Mouse (Mus musculus) ovary, adult 18-20 months (tissue): ENCODE measurements around the gene Plekhg3.

ENCODE experiments used
- DNase-seq: peaks from one replicate; pipeline ENCODE4 v3.0.0; 2022; ENCODE audit warnings: low spot score, mixed read lengths

Plekhg3 gene

GRCm38 (mm10) chr12:76530580-76531139 is at the start of gene Plekhg3:
Gene Plekhg3, plus strand, starts transcription at chr12:76530891.
- no peak for DNase-seq

- DNase-seq: no peak
Observed at GRCm38 (mm10) chr12:76482446-76482845, 48.2 kb upstream of the Plekhg3 start.

- no peak for DNase-seq
Observed at GRCm38 (mm10) chr12:76482948-76483347, 47.7 kb upstream of the Plekhg3 start.

- DNase-seq: no peak
Observed at GRCm38 (mm10) chr12:76484881-76485280, 45.8 kb upstream of the Plekhg3 start.

GRCm38 (mm10) chr12:76485381-76485780 is 45.3 kb upstream of the Plekhg3 start:
- DNase-seq: no peak

- DNase-seq: no peak
Observed at GRCm38 (mm10) chr12:76486943-76487342, 43.7 kb upstream of the Plekhg3 start.

- DNase-seq: no peak
Observed at GRCm38 (mm10) chr12:76490798-76491197, 39.9 kb upstream of the Plekhg3 start.

- no peak for DNase-seq
Observed at GRCm38 (mm10) chr12:76493462-76493861, 37.2 kb upstream of the Plekhg3 start.

GRCm38 (mm10) chr12:76495381-76495780 is 35.3 kb upstream of the Plekhg3 start:
- DNase-seq: no peak

GRCm38 (mm10) chr12:76496324-76496723 is 34.4 kb upstream of the Plekhg3 start:
- no peak for DNase-seq

- DNase-seq: no peak
Observed at GRCm38 (mm10) chr12:76499276-76499675, 31.4 kb upstream of the Plekhg3 start.

- no peak for DNase-seq
Observed at GRCm38 (mm10) chr12:76500055-76500454, 30.6 kb upstream of the Plekhg3 start.

GRCm38 (mm10) chr12:76500896-76501295 is 29.8 kb upstream of the Plekhg3 start:
- DNase-seq: no peak

- DNase-seq: no peak
Observed at GRCm38 (mm10) chr12:76502981-76503380, 27.7 kb upstream of the Plekhg3 start.

- DNase-seq: peak; percentile 55
Observed at GRCm38 (mm10) chr12:76506522-76506921, 24.2 kb upstream of the Plekhg3 start.

- DNase-seq: no peak
Observed at GRCm38 (mm10) chr12:76507791-76508190, 22.9 kb upstream of the Plekhg3 start.

GRCm38 (mm10) chr12:76508909-76509440 is 21.7 kb upstream of the Plekhg3 start:
- DNase-seq: no peak

GRCm38 (mm10) chr12:76512731-76513130 is 18.0 kb upstream of the Plekhg3 start:
- peak; percentile 64 for DNase-seq

GRCm38 (mm10) chr12:76514842-76515241 is 15.8 kb upstream of the Plekhg3 start:
- no peak for DNase-seq

- DNase-seq: no peak
Observed at GRCm38 (mm10) chr12:76518000-76518399, 12.7 kb upstream of the Plekhg3 start.

GRCm38 (mm10) chr12:76518909-76519842 is 11.5 kb upstream of the Plekhg3 start:
- DNase-seq: no peak

- no peak for DNase-seq
Observed at GRCm38 (mm10) chr12:76523654-76524053, 7.0 kb upstream of the Plekhg3 start.

GRCm38 (mm10) chr12:76524915-76525314 is 5.8 kb upstream of the Plekhg3 start:
- DNase-seq: no peak
